Mouse (Mus musculus) ES-Bruce4 (cell line): ENCODE measurements around the gene Aip. TPM values are rescaled to one million over a fixed set of nuclear protein-coding genes. Genes with fewer than 3 reads are reported as not detected.

Source experiments
- H3K27ac ChIP-seq: 2 replicates; pipeline ENCODE4 v1.5.1; 2012; ENCODE audit warnings: low read length, inconsistent platforms; ENCODE audit not compliant: insufficient read depth
- H3K27me3 ChIP-seq: 2 replicates; pipeline ENCODE4 v1.6.1; 2012; ENCODE audit warnings: mild to moderate bottlenecking, low read length, inconsistent platforms; ENCODE audit not compliant: control insufficient read depth, poor library complexity, insufficient read depth, severe bottlenecking
- H3K36me3 ChIP-seq: 2 replicates; pipeline ENCODE4 v1.6.1; 2012; ENCODE audit warnings: inconsistent platforms, mild to moderate bottlenecking, low read length, moderate library complexity; ENCODE audit not compliant: control insufficient read depth, poor library complexity, insufficient read depth, severe bottlenecking
- H3K4me1 ChIP-seq: one replicate; pipeline ENCODE4 v1.8.1; 2011; ENCODE audit warnings: low read length; ENCODE audit not compliant: control insufficient read depth, insufficient read depth
- H3K4me3 ChIP-seq: 2 replicates; pipeline ENCODE4 v1.5.1; 2011; ENCODE audit warnings: low read depth, mild to moderate bottlenecking, low read length
- H3K9ac ChIP-seq: 2 replicates; pipeline ENCODE4 v1.6.1; 2012; ENCODE audit warnings: low read depth, mild to moderate bottlenecking, inconsistent platforms; ENCODE audit not compliant: poor library complexity, severe bottlenecking
- H3K9me3 ChIP-seq: replicated peaks from 2 replicates; pipeline ENCODE4 v1.6.1; 2012; ENCODE audit warnings: mild to moderate bottlenecking, low read length, inconsistent platforms; ENCODE audit not compliant: control insufficient read depth, poor library complexity, insufficient read depth, severe bottlenecking
- CTCF ChIP-seq: IDR thresholded peaks from one replicate; pipeline ENCODE4 v1.8.1; 2011; ENCODE audit warnings: low read depth, low read length
- EP300 ChIP-seq: IDR thresholded peaks from 2 replicates; pipeline ENCODE4 v1.6.1; 2011; ENCODE audit warnings: low read depth, low read length; ENCODE audit not compliant: insufficient read depth
- POLR2A ChIP-seq: IDR thresholded peaks from one replicate; pipeline ENCODE4 v1.8.1; 2011; ENCODE audit warnings: low read length; ENCODE audit not compliant: insufficient read depth
- polyA plus RNA-seq: library from polyadenylated mRNA; stranded (reverse); fragments of >200 nt; gene quantifications from 2 replicates; pipeline ENCODE4 v1.2.4, GENCODE M21; 2011; ENCODE audit warnings: low read depth; ENCODE audit not compliant: missing spikeins, insufficient read depth, insufficient read length

Gene Aip
- polyA plus RNA-seq, 1 experiment = 43.8 TPM

GRCm38 (mm10) chr19:4103294-4103693 is 22.4 kb downstream of the Aip start:
- no peaks in the 10 kb centered on the region for H3K27me3 ChIP-seq
- peaks cover 2% of the 10 kb centered on the region for H3K4me1 ChIP-seq
- H3K4me3 ChIP-seq = no peak overlapping the region
- H3K36me3 ChIP-seq = no peaks in the 10 kb centered on the region
- H3K27ac ChIP-seq = no peak overlapping the region
- H3K9ac ChIP-seq = no peak overlapping the region
- no peaks in the 10 kb centered on the region for H3K9me3 ChIP-seq
- TF ChIP-seq POLR2A = no peak

- no peak overlapping the region for H3K4me3 ChIP-seq
- H3K9me3 ChIP-seq = no peaks in the 10 kb centered on the region
- H3K4me1 ChIP-seq = peaks cover 2% of the 10 kb centered on the region
- H3K36me3 ChIP-seq = no peaks in the 10 kb centered on the region
- H3K27ac ChIP-seq = no peak overlapping the region
- TF ChIP-seq CTCF = no peak
- no peak for TF ChIP-seq POLR2A
- TF ChIP-seq EP300 = no peak
- no peaks in the 10 kb centered on the region for H3K27me3 ChIP-seq
- no peak overlapping the region for H3K9ac ChIP-seq
Observed at GRCm38 (mm10) chr19:4102626-4103025, 23.0 kb downstream of the Aip start.

DNA sequence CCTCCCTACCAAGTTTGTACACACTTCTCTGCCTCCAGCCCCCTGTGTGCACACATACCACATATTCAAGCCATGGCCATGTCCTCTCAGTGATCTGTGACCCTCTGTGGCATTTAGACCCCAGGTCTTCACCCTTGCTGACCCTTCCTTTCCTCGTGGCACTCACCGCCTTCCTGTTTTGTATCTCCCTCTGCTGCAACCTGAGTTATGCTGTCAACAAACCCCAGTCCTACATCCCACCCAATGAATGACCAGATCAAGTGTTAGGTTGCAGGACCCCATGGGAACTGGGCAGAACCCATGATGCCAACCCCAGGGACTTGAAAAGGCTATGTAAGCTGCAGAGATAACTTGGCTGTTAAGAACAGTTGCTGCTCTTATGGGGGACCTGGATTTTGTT is 23.6 kb downstream of the Aip start:
- no peak for TF ChIP-seq CTCF
- TF ChIP-seq POLR2A = no peak
- TF ChIP-seq EP300 = no peak
- H3K4me3 ChIP-seq = no peak overlapping the region

GRCm38 (mm10) chr19:4101466-4101865 is 24.2 kb downstream of the Aip start:
- peaks cover 2% of the 10 kb centered on the region for H3K4me1 ChIP-seq

More for the DNA sequence above, 23.6 kb downstream of the Aip start:
- no peaks in the 10 kb centered on the region for H3K9me3 ChIP-seq
- peaks cover 2% of the 10 kb centered on the region for H3K4me1 ChIP-seq
- H3K9ac ChIP-seq = no peak overlapping the region
- no peaks in the 10 kb centered on the region for H3K36me3 ChIP-seq
- no peaks in the 10 kb centered on the region for H3K27me3 ChIP-seq
- H3K27ac ChIP-seq = no peak overlapping the region

DNA sequence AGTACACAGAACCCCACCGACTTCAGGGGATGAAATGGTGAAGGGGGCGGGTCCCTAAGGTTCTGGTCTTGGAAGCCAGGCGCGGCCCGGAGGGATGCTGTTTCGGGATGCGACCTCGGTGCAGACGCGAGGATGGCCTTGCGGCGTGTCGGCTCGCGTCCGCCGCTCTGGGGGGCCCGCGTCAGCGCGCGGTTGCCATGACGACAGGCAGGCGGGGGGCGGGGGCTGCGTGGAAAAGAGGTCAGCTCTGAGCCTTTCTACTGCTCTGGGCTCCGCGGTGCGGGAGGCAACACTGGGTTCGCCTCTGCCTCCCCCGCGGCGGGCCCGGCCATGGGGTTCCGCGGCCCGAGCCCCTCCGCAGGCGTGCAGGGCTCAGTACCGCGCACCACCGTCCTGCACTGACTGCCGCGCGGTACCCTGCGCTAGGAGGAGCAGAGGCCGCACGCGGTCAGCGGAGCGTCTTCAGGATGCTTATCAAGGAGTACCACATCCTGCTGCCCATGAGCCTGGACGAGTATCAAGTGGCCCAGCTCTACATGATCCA is 24.9 kb downstream of the Aip start:
- H3K27me3 ChIP-seq = no peaks in the 10 kb centered on the region
- TF ChIP-seq POLR2A = no peak

More at GRCm38 (mm10) chr19:4101466-4101865, 24.2 kb downstream of the Aip start:
- Histone ChIP-seq H3K27ac (no peak overlapping the region), H3K36me3 (no peaks in the 10 kb centered on the region), H3K4me3 (no peak overlapping the region; the same call in 1 of the 2 replicates), H3K27me3 (no peaks in the 10 kb centered on the region), H3K9me3 (no peaks in the 10 kb centered on the region), H3K9ac (no peak overlapping the region)
- TF ChIP-seq CTCF = no peak

GRCm38 (mm10) chr19:4099837-4100717 is 25.6 kb downstream of the Aip start, which contains the start of gene Pitpnm1:
Pitpnm1 (plus strand) TSS chr19:4099998.
- Histone ChIP-seq H3K36me3 (no peaks in the 10 kb centered on the region), H3K9ac (peak within 1 kb of the TSS; percentile 32), H3K9me3 (no peaks in the 10 kb centered on the region), H3K4me3 (peak within 1 kb of the TSS; percentile 62), H3K27ac (no peak within 1 kb of the TSS), H3K4me1 (peaks cover 2% of the 10 kb centered on the region), H3K27me3 (no peaks in the 10 kb centered on the region)
- TF ChIP-seq EP300 (no peak), POLR2A (no peak), CTCF (no peak)

More for the DNA sequence above, 24.9 kb downstream of the Aip start:
- Histone ChIP-seq H3K36me3 (no peaks in the 10 kb centered on the region), H3K27ac (no peak overlapping the region), H3K4me3 (peak overlapping the region; percentile 62), H3K9ac (peak overlapping the region; percentile 32), H3K9me3 (no peaks in the 10 kb centered on the region), H3K4me1 (peaks cover 2% of the 10 kb centered on the region)
